Mouse (Mus musculus) forebrain, postnatal 0 days (tissue): Measurements from ENCODE around the gene Glt1d1. TPM values are rescaled to one million over a fixed set of nuclear protein-coding genes. Genes with fewer than 3 reads are reported as not detected.

Experiments used
- ATAC-seq: fragments of 200-750 bp; cut with Nextera tagmentation; 2 replicates; pipeline ENCODE4 v1.8.0; 2017; ENCODE audit warnings: mild to moderate bottlenecking, moderate library complexity
- DNase-seq: peaks from one replicate; pipeline ENCODE4 v3.0.0-alpha.2; 2015
- H3K27ac ChIP-seq: fragments of 300-500 bp; sonication (generic); 2 replicates; pipeline ENCODE4 v1.5.1; 2014; ENCODE audit warnings: low read depth, mild to moderate bottlenecking, antibody characterized with exemption, low read length, moderate library complexity, mixed read lengths
- H3K27me3 ChIP-seq: fragments of 300-500 bp; sonication (generic); 2 replicates; pipeline ENCODE4 v1.6.1; 2014; ENCODE audit warnings: mild to moderate bottlenecking, low read length, mixed read lengths; ENCODE audit not compliant: insufficient read depth
- H3K36me3 ChIP-seq: fragments of 300-500 bp; sonication (generic); 2 replicates; pipeline ENCODE4 v1.6.1; 2014; ENCODE audit warnings: mild to moderate bottlenecking, moderate library complexity; ENCODE audit not compliant: insufficient read depth
- H3K4me1 ChIP-seq: fragments of 300-500 bp; sonication (generic); 2 replicates; pipeline ENCODE4 v1.6.1; 2014; ENCODE audit warnings: antibody characterized with exemption; ENCODE audit not compliant: insufficient read depth
- H3K4me2 ChIP-seq: fragments of 300-500 bp; sonication (generic); 2 replicates; pipeline ENCODE4 v1.6.1; 2014; ENCODE audit warnings: low read depth, mild to moderate bottlenecking, moderate library complexity
- H3K4me3 ChIP-seq: fragments of 300-500 bp; sonication (generic); 2 replicates; pipeline ENCODE4 v1.5.1; 2014; ENCODE audit warnings: low read depth, low read length, mixed read lengths
- H3K9ac ChIP-seq: fragments of 300-500 bp; sonication (generic); 2 replicates; pipeline ENCODE4 v1.6.1; 2014; ENCODE audit warnings: mild to moderate bottlenecking
- H3K9me3 ChIP-seq: fragments of 300-500 bp; sonication (generic); 2 replicates; pipeline ENCODE4 v1.6.1; 2016; ENCODE audit warnings: low read length
- CTCF ChIP-seq: sonication (generic); IDR thresholded peaks from 2 replicates; pipeline ENCODE4 v1.5.1; 2016; ENCODE audit warnings: antibody characterized with exemption, control low read depth, low read depth
- WGBS: fragments of 180-500 bp; shearing (Covaris S2); extraction: QIAGEN DNeasy Blood & Tissue Kit; methylation state at CpG from one replicate; pipeline ENCODE4 v1.1.7; 2014; 5-methylcytosine and 5-hydroxymethylcytosine counted together
- polyA plus RNA-seq: library from polyadenylated mRNA; unstranded; fragments of >200 nt; fragmentation: Nextera tagmentation; extraction: Ambion mirVana; gene quantifications from 2 replicates; pipeline ENCODE4 v1.2.1, GENCODE M21; 2015
- total RNA-seq: library from RNA; depleted of rRNA; stranded (reverse); fragments of >200 nt; gene quantifications from 2 replicates; pipeline ENCODE4 v1.2.3, GENCODE M21; 2014

Gene Glt1d1
- total and polyA plus RNA-seq, 2 experiments from 2014 or later: 1.1 to 10.5 TPM

- TF ChIP-seq CTCF: peak; percentile 49
- DNase-seq (no peak), ATAC-seq (no peak)
Observed at GRCm38 (mm10) chr5:127640359-127640758, 8.3 kb downstream of the Glt1d1 start.

DNA sequence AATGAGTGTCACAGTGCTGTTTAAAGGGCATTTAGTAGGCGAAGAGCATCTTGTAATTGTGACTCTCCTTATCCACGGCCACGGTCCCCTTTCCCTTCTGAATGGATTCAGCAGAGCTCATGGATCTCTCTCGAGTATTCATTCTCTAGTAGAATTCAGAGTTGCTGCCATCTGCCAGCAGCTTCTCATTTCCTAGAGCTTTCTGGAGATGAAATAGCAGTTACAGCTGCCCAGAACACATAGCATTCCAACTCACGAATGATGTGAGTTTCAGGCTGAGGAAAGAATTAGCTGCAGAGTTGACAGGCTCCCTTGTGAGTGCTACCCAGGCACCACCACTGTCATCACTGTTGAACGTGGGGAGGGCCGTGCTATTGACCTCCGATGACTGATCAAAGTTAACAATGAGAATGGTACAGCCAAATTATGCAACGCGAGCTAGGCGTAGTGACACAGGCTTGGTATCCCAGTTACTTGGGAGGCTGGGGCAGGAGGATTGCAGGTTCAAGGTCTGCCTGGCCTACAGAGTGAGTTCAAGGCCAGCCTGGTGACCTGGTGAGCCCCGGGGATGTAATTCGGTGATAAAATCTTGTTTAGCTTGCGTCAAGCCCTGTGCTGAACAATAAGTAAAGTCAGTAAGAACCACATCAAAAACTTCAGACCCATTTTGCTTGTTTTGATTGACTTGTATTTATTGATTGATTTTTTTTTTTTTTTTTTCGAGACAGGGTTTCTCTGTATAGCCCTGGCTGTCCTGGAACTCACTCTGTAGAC, 9.3 kb downstream of the Glt1d1 start:
- Histone ChIP-seq H3K4me3 (no peak overlapping the region), H3K36me3 (no peaks in the 10 kb centered on the region), H3K4me2 (no peak overlapping the region), H3K4me1 (no peaks in the 10 kb centered on the region), H3K9ac (no peak overlapping the region), H3K27me3 (no peaks in the 10 kb centered on the region), H3K9me3 (no peaks in the 10 kb centered on the region), H3K27ac (no peak overlapping the region)
- ATAC-seq (no peak), DNase-seq (peak; percentile 24)
- 89% methylated on average over 15 of the region's 15 CpGs for WGBS
- no peak for TF ChIP-seq CTCF

More at GRCm38 (mm10) chr5:127640359-127640758, 8.3 kb downstream of the Glt1d1 start:
- Histone ChIP-seq H3K4me3 (no peak overlapping the region), H3K9ac (no peak overlapping the region), H3K36me3 (no peaks in the 10 kb centered on the region), H3K27ac (no peak overlapping the region), H3K27me3 (no peaks in the 10 kb centered on the region), H3K4me2 (no peak overlapping the region), H3K9me3 (no peaks in the 10 kb centered on the region), H3K4me1 (no peaks in the 10 kb centered on the region)
- 98% methylated on average over 3 of the region's 3 CpGs for WGBS

GRCm38 (mm10) chr5:127648046-127648445, 16.0 kb downstream of the Glt1d1 start:
- ATAC-seq: no peak
- Histone ChIP-seq H3K27me3 (no peaks in the 10 kb centered on the region), H3K9ac (no peak overlapping the region), H3K4me3 (no peak overlapping the region), H3K4me2 (no peak overlapping the region), H3K36me3 (no peaks in the 10 kb centered on the region; the same call in 1 of the 2 replicates), H3K9me3 (no peaks in the 10 kb centered on the region), H3K27ac (no peak overlapping the region), H3K4me1 (no peaks in the 10 kb centered on the region)
- WGBS: 79% methylated on average over 6 of the region's 6 CpGs
- TF ChIP-seq CTCF: peak; percentile 44
- DNase-seq: peak; percentile 21

DNA sequence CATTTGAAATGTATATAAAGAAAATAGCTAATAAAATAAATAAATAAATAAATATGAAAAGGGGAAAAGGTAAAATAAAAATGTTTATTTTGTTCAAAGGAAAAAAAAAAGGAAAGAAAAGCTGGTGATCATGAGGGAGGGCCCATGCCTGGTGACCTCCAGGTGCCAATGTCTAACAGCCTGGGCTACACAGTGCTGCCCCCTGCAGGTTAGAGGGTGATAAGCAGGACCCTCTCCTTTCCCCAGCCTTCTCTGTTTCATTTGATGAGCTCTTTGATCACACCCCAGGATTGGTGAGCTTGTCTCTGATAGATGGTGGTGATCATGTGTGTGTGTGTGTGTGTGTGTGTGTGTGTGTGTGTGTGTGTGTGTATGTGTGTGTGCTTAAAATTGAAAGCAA, 17.0 kb downstream of the Glt1d1 start:
- DNase-seq (no peak), ATAC-seq (no peak)
- Histone ChIP-seq H3K9ac (no peak overlapping the region), H3K4me2 (no peak overlapping the region), H3K4me3 (no peak overlapping the region), H3K9me3 (no peaks in the 10 kb centered on the region), H3K27ac (no peak overlapping the region), H3K27me3 (no peaks in the 10 kb centered on the region), H3K4me1 (no peaks in the 10 kb centered on the region), H3K36me3 (no peaks in the 10 kb centered on the region; the same call in 1 of the 2 replicates)
- peak; percentile 23; the same call in 1 of the 2 replicates for TF ChIP-seq CTCF

GRCm38 (mm10) chr5:127658257-127658656, 26.2 kb downstream of the Glt1d1 start:
- Histone ChIP-seq H3K9ac (no peak overlapping the region), H3K4me2 (no peak overlapping the region), H3K27ac (no peak overlapping the region), H3K4me1 (no peaks in the 10 kb centered on the region), H3K36me3 (no peaks in the 10 kb centered on the region), H3K27me3 (no peaks in the 10 kb centered on the region), H3K4me3 (no peak overlapping the region), H3K9me3 (0 out of 2 replicates have a peak, but pooled peaks cover 3% of the 10 kb centered on the region)
- TF ChIP-seq CTCF: no peak
- ATAC-seq: no peak
- 91% methylated on average over 2 of the region's 2 CpGs for WGBS
- no peak for DNase-seq

- no peak overlapping the region for H3K27ac ChIP-seq
- H3K36me3 ChIP-seq: no peaks in the 10 kb centered on the region
- no peaks in the 10 kb centered on the region for H3K4me1 ChIP-seq
- no peak for TF ChIP-seq CTCF
- H3K4me3 ChIP-seq: no peak overlapping the region
- no peaks in the 10 kb centered on the region for H3K27me3 ChIP-seq
- no peak overlapping the region for H3K4me2 ChIP-seq
- ATAC-seq: no peak
- DNase-seq: no peak
- no peak overlapping the region for H3K9ac ChIP-seq
- WGBS: 93% methylated on average over 3 of the region's 3 CpGs
- H3K9me3 ChIP-seq: 0 out of 2 replicates have a peak, but pooled peaks cover 3% of the 10 kb centered on the region
Observed at GRCm38 (mm10) chr5:127659312-127659711, 27.2 kb downstream of the Glt1d1 start.

DNA sequence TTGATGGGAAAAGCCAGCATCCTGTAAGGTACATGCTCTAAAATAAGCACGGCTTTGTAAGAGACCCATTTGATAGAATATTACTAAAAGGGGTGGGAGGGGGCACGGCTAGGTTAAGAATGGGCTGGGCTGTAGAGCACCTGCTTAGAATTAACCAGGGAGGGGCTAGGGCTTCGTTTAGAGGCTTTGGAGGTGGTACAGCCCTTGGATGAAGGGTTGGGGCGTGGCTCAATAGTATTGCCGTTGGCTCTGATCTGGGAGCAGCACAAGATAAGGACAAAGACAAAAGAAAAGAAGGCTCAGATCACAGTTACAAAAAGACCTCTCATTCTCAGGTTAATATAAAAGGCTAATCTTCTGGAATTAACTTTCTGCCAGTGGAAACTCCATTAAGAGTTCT, 28.2 kb downstream of the Glt1d1 start:
- Histone ChIP-seq H3K9me3 (0 out of 2 replicates have a peak, but pooled peaks cover 3% of the 10 kb centered on the region), H3K4me3 (no peak overlapping the region), H3K27me3 (no peaks in the 10 kb centered on the region), H3K27ac (no peak overlapping the region), H3K4me2 (no peak overlapping the region), H3K4me1 (no peaks in the 10 kb centered on the region), H3K36me3 (no peaks in the 10 kb centered on the region), H3K9ac (no peak overlapping the region)
- TF ChIP-seq CTCF: no peak
- ATAC-seq (no peak), DNase-seq (no peak)
- WGBS: 50% methylated on average over 5 of the region's 5 CpGs
